ENCODE assay signal across 7 mouse cellular contexts in genomic region chr10:80084817-80085487, GRCm38 (mm10). TPM values are rescaled to one million over a fixed set of nuclear protein-coding genes. Genes with fewer than 3 reads are reported as not detected.
DNase-seq lines count a peak whose midpoint lies in the region; ATAC-seq and TF ChIP-seq lines count a peak whose summit lies in the region.

No protein-coding gene starts in this region.

- peaks cover 62% of the 10 kb centered on the region for H3K36me3 ChIP-seq in limb, embryonic 13.5 days
- H3K36me3 ChIP-seq in limb, embryonic 10.5 days = peaks cover 64% of the 10 kb centered on the region
- peaks cover 53% of the 10 kb centered on the region for H3K36me3 ChIP-seq in embryonic facial prominence, embryonic 15.5 days
- no peaks in the 10 kb centered on the region for H3K36me3 ChIP-seq in kidney, adult 2 months (ENCODE audit: control insufficient read depth, insufficient read depth, low read length)

- TF ChIP-seq POLR2A in kidney, adult 2 months (IDR thresholded peaks at IDR 0.05; ENCODE audit: low read depth, low read length) = no peak

- no peaks in the 10 kb centered on the region for H3K9me3 ChIP-seq in limb, embryonic 13.5 days
- H3K9me3 ChIP-seq in limb, embryonic 10.5 days (replicated peaks) = no peaks in the 10 kb centered on the region
- H3K9me3 ChIP-seq in embryonic facial prominence, embryonic 15.5 days (replicated peaks) = no peaks in the 10 kb centered on the region

- H3K27me3 ChIP-seq in limb, embryonic 13.5 days = no peaks in the 10 kb centered on the region
- no peaks in the 10 kb centered on the region for H3K27me3 ChIP-seq in limb, embryonic 10.5 days (ENCODE audit: low read depth, poor library complexity, severe bottlenecking)
- H3K27me3 ChIP-seq in embryonic facial prominence, embryonic 15.5 days = no peaks in the 10 kb centered on the region
- no peaks in the 10 kb centered on the region for H3K27me3 ChIP-seq in kidney, adult 2 months (replicated peaks; ENCODE audit: control insufficient read depth, insufficient read depth, low read length)

- H3K4me3 ChIP-seq in limb, embryonic 13.5 days = no peak overlapping the region
- no peak overlapping the region for H3K4me3 ChIP-seq in limb, embryonic 10.5 days
- no peak overlapping the region for H3K4me3 ChIP-seq in embryonic facial prominence, embryonic 15.5 days (replicated peaks)
- H3K4me3 ChIP-seq in kidney, adult 2 months (ENCODE audit: insufficient read depth, low read depth, low read length) = no peak overlapping the region

- H3K9ac ChIP-seq in limb, embryonic 13.5 days = peak overlapping the region; percentile 35; the same call in 1 of the 2 replicates
- no peak overlapping the region for H3K9ac ChIP-seq in embryonic facial prominence, embryonic 15.5 days

- no peak overlapping the region for H3K4me2 ChIP-seq in limb, embryonic 13.5 days (replicated peaks)
- 0 out of 2 replicates have a peak overlapping the region, but pooled peaks have one; percentile 1 for H3K4me2 ChIP-seq in embryonic facial prominence, embryonic 15.5 days (replicated peaks)

- TF ChIP-seq CTCF in kidney, adult 2 months (conservative IDR thresholded peaks at IDR 0.05; ENCODE audit: insufficient read depth, insufficient read length, low read depth, low read length) = no peak

- H3K4me1 ChIP-seq in limb, embryonic 13.5 days = no peaks in the 10 kb centered on the region
- H3K4me1 ChIP-seq in limb, embryonic 10.5 days = peaks cover 7% of the 10 kb centered on the region
- peaks cover 21% of the 10 kb centered on the region for H3K4me1 ChIP-seq in embryonic facial prominence, embryonic 15.5 days
- peaks cover 13% of the 10 kb centered on the region for H3K4me1 ChIP-seq in kidney, adult 2 months (ENCODE audit: control insufficient read depth, insufficient read depth, low read length)

- DNase-seq in limb, embryonic 10.5 days (ENCODE audit: low spot score) = no peak
- DNase-seq in kidney, adult 2 months = peak; percentile 80
- peak; percentile 37 to 48 for DNase-seq in right cerebral cortex, adult 2 months (ENCODE audit: low spot score in 2 of 2)
- no peak for DNase-seq in thymus, adult 18-20 months
- DNase-seq in urinary bladder, postnatal 36 days (ENCODE audit: low spot score in 2 of 2) = no peak

- 70% methylated on average over 9 of the region's 9 CpGs for WGBS in limb, embryonic 13.5 days
- WGBS in limb, embryonic 10.5 days = 84% methylated on average over 9 of the region's 9 CpGs
- 46% methylated on average over 9 of the region's 9 CpGs for WGBS in embryonic facial prominence, embryonic 15.5 days
- 25% methylated on average over 9 of the region's 9 CpGs for WGBS in kidney, adult 2 months

- no peak overlapping the region for H3K27ac ChIP-seq in limb, embryonic 13.5 days
- H3K27ac ChIP-seq in limb, embryonic 10.5 days = no peak overlapping the region
- H3K27ac ChIP-seq in embryonic facial prominence, embryonic 15.5 days (replicated peaks) = peak overlapping the region; percentile 55
- 0 out of 2 replicates have a peak overlapping the region, but pooled peaks have one; percentile 6 for H3K27ac ChIP-seq in kidney, adult 2 months (ENCODE audit: insufficient read depth, low read depth, low read length)

- ATAC-seq in limb, embryonic 13.5 days (ENCODE audit: low FRiP score, low read depth) = no peak
- ATAC-seq in embryonic facial prominence, embryonic 15.5 days (ENCODE audit: insufficient number of reproducible peaks, low FRiP score, low TSS enrichment, low read depth) = no peak

RNA-seq across cellular contexts. Expression of gene Sbno2, which starts 20.4 kb away (rescaled TPM):
- polyA plus RNA-seq in limb, embryonic 13.5 days (2015; fragmentation: Nextera tagmentation; extraction: Ambion mirVana) = 13.5 and 15.2 TPM in 2 replicates
- 17.1 and 18.4 TPM in 2 replicates for polyA plus RNA-seq in limb, embryonic 10.5 days (2016; fragmentation: Nextera tagmentation; extraction: Ambion mirVana)
- 19.4 and 19.8 TPM in 2 replicates for polyA plus RNA-seq in embryonic facial prominence, embryonic 15.5 days (2015; fragmentation: Nextera tagmentation; extraction: Ambion mirVana)
- polyA plus RNA-seq in kidney, adult 2 months (2012; rRNA removed) = 27.7 and 30.8 TPM in 2 replicates

RNA-seq across cellular contexts. Expression of gene Stk11, which starts 30.7 kb away (rescaled TPM):
- 17.1 and 17.4 TPM in 2 replicates for polyA plus RNA-seq in limb, embryonic 13.5 days (2015; fragmentation: Nextera tagmentation; extraction: Ambion mirVana)
- 16.1 and 17.0 TPM in 2 replicates for polyA plus RNA-seq in limb, embryonic 10.5 days (2016; fragmentation: Nextera tagmentation; extraction: Ambion mirVana)
- 21.3 and 27.3 TPM in 2 replicates for polyA plus RNA-seq in embryonic facial prominence, embryonic 15.5 days (2015; fragmentation: Nextera tagmentation; extraction: Ambion mirVana)
- polyA plus RNA-seq in kidney, adult 2 months (2012; rRNA removed) = 114 and 117 TPM in 2 replicates

RNA-seq across cellular contexts. Expression of gene Gpx4, which starts 38.0 kb away (rescaled TPM):
- 462 and 477 TPM in 2 replicates for polyA plus RNA-seq in limb, embryonic 13.5 days (2015; fragmentation: Nextera tagmentation; extraction: Ambion mirVana)
- 589 and 631 TPM in 2 replicates for polyA plus RNA-seq in limb, embryonic 10.5 days (2016; fragmentation: Nextera tagmentation; extraction: Ambion mirVana)
- 503 and 528 TPM in 2 replicates for polyA plus RNA-seq in embryonic facial prominence, embryonic 15.5 days (2015; fragmentation: Nextera tagmentation; extraction: Ambion mirVana)
- polyA plus RNA-seq in kidney, adult 2 months (2012; rRNA removed) = 1,431 and 1,557 TPM in 2 replicates

RNA-seq across cellular contexts. Expression of gene Polr2e, which starts 45.4 kb away (rescaled TPM):
- polyA plus RNA-seq in limb, embryonic 13.5 days (2015; fragmentation: Nextera tagmentation; extraction: Ambion mirVana) = 244 and 254 TPM in 2 replicates
- polyA plus RNA-seq in limb, embryonic 10.5 days (2016; fragmentation: Nextera tagmentation; extraction: Ambion mirVana) = 319 and 357 TPM in 2 replicates
- 218 and 221 TPM in 2 replicates for polyA plus RNA-seq in embryonic facial prominence, embryonic 15.5 days (2015; fragmentation: Nextera tagmentation; extraction: Ambion mirVana)
- polyA plus RNA-seq in kidney, adult 2 months (2012; rRNA removed) = 230 and 235 TPM in 2 replicates

RNA-seq across cellular contexts. Expression of gene Atp5d, which starts 53.5 kb away (rescaled TPM):
- 456 and 475 TPM in 2 replicates for polyA plus RNA-seq in limb, embryonic 13.5 days (2015; fragmentation: Nextera tagmentation; extraction: Ambion mirVana)
- 487 and 503 TPM in 2 replicates for polyA plus RNA-seq in limb, embryonic 10.5 days (2016; fragmentation: Nextera tagmentation; extraction: Ambion mirVana)
- polyA plus RNA-seq in embryonic facial prominence, embryonic 15.5 days (2015; fragmentation: Nextera tagmentation; extraction: Ambion mirVana) = 516 and 519 TPM in 2 replicates
- 1,948 and 2,036 TPM in 2 replicates for polyA plus RNA-seq in kidney, adult 2 months (2012; rRNA removed)

Comparison
In these comparisons a context has a peak if more than half of its experiments do, and no peak if none do; other contexts are left out.
1. H3K27ac ChIP-seq: peak in embryonic facial prominence, embryonic 15.5 days (single experiment) and kidney, adult 2 months (single experiment); none in limb, embryonic 13.5 days (single experiment) and limb, embryonic 10.5 days (single experiment).
2. DNase-seq: peak in kidney, adult 2 months (single experiment) and right cerebral cortex, adult 2 months (2 of 2); none in limb, embryonic 10.5 days (single experiment), thymus, adult 18-20 months (0 of 2) and urinary bladder, postnatal 36 days (0 of 2).